Comparison of ENCODE assay signal across 22 mouse cellular contexts in the genomic region with DNA sequence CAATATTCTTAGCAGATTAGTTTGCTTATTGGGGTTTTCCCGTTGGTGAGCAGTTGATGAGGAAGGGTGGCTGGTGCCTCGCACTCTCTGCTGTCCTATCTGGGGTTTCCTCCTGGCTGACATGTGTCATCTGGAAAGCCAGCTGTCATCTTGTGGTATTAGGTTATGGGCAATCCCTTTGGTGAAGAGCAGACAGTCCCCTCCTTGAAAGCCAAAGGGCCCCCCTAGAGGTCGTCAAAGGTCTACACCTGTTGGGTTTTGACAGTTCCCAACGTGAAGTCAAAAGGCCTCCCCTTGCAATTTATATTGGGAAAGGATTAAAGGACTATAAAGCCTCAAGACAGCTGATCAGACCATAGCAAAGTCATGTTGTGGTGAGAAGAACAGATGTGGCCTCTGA.
"Had no signal": no experiment of that assay in that cellular context is flagged by ENCODE, and none has a peak within 500 bp of the region (broad histone marks: within the 10 kb centered on the region; RNA-seq: fewer than 3 reads in every experiment).

No protein-coding gene starts in this region.

- DNase-seq: gastrocnemius, adult 2 months; gastrocnemius, postnatal 10 days; gastrocnemius, postnatal 25 days; heart, adult 18-20 months; heart, postnatal 14 days; heart, postnatal 36 days; kidney, adult 11 months; kidney, adult 8-10 months; kidney, postnatal 10 days; kidney, postnatal 25 days; kidney, postnatal 4 days had no signal

- H3K9ac ChIP-seq: heart, embryonic 13.5 days; heart, embryonic 15.5 days; hindbrain, embryonic 13.5 days; hindbrain, embryonic 15.5 days; limb, embryonic 15.5 days; liver, embryonic 12.5 days; liver, embryonic 14.5 days had no signal

- H3K27ac ChIP-seq: gastrocnemius, adult 2 months; heart, embryonic 13.5 days; heart, embryonic 15.5 days; hindbrain, embryonic 13.5 days; hindbrain, embryonic 15.5 days; hindbrain, postnatal 0 days; left cerebral cortex, adult 2 months; limb, embryonic 15.5 days; liver, embryonic 12.5 days; liver, embryonic 14.5 days had no signal

- H3K36me3 ChIP-seq: heart, embryonic 13.5 days; heart, embryonic 15.5 days; hindbrain, embryonic 13.5 days; hindbrain, embryonic 15.5 days; limb, embryonic 15.5 days; liver, embryonic 12.5 days had no signal

- H3K4me3 ChIP-seq: gastrocnemius, adult 2 months; heart, embryonic 13.5 days; heart, embryonic 15.5 days; hindbrain, embryonic 13.5 days; hindbrain, embryonic 15.5 days; left cerebral cortex, adult 2 months; limb, embryonic 15.5 days; liver, embryonic 12.5 days had no signal

- H3K9me3 ChIP-seq: heart, embryonic 13.5 days; heart, embryonic 15.5 days; hindbrain, embryonic 13.5 days; hindbrain, embryonic 15.5 days; limb, embryonic 15.5 days; liver, embryonic 12.5 days had no signal

- ATAC-seq: hindbrain, postnatal 0 days; intestine, embryonic 16.5 days; liver, embryonic 12.5 days had no signal

- H3K4me1 ChIP-seq: heart, embryonic 13.5 days; heart, embryonic 15.5 days; hindbrain, embryonic 13.5 days; hindbrain, embryonic 15.5 days; limb, embryonic 15.5 days; liver, embryonic 12.5 days had no signal

- H3K27me3 ChIP-seq: heart, embryonic 13.5 days; heart, embryonic 15.5 days; hindbrain, embryonic 13.5 days; hindbrain, embryonic 15.5 days; limb, embryonic 15.5 days; liver, embryonic 12.5 days had no signal

- H3K4me2 ChIP-seq: heart, embryonic 11.5 days; heart, embryonic 13.5 days; heart, embryonic 15.5 days; hindbrain, embryonic 13.5 days; hindbrain, embryonic 15.5 days; limb, embryonic 15.5 days; liver, embryonic 12.5 days had no signal
